Mouse (Mus musculus) lung, embryonic 16.5 days (tissue): ENCODE results near the gene Acvr2b. TPM values are rescaled to one million over a fixed set of nuclear protein-coding genes. Genes with fewer than 3 reads are reported as not detected.
A peak's percentile ranks its signal among the peaks of the same experiment; 100 is the strongest.
"Not testable (repeated sequence)": the region's sequence is repeated elsewhere in the genome, so short reads cannot be mapped to it uniquely, and the experiment has no call there.

Experiments
- ATAC-seq: fragments of 200-750 bp; cut with Nextera tagmentation; 2 replicates; pipeline ENCODE4 v1.8.0; 2017; ENCODE audit warnings: low read depth, mild to moderate bottlenecking, moderate library complexity
- H3K27ac ChIP-seq: fragments of 300-500 bp; sonication (generic); 2 replicates; pipeline ENCODE4 v1.5.1; 2014; ENCODE audit warnings: mild to moderate bottlenecking, control low read depth, low read length
- H3K27me3 ChIP-seq: fragments of 300-500 bp; sonication (generic); 2 replicates; pipeline ENCODE4 v1.6.1; 2014; ENCODE audit warnings: low read depth, low read length, mixed read lengths; ENCODE audit not compliant: control insufficient read depth, insufficient read depth
- H3K36me3 ChIP-seq: fragments of 300-500 bp; sonication (generic); 2 replicates; pipeline ENCODE4 v1.6.1; 2014; ENCODE audit warnings: low read length; ENCODE audit not compliant: control insufficient read depth, insufficient read depth
- H3K4me1 ChIP-seq: fragments of 300-500 bp; sonication (generic); replicated peaks from 2 replicates; pipeline ENCODE4 v1.6.1; 2014; ENCODE audit warnings: low read length, mixed read lengths; ENCODE audit not compliant: control insufficient read depth, insufficient read depth
- H3K4me2 ChIP-seq: fragments of 300-500 bp; sonication (generic); 2 replicates; pipeline ENCODE4 v1.6.1; 2014; ENCODE audit warnings: low read depth, low read length, control low read depth
- H3K4me3 ChIP-seq: fragments of 300-500 bp; sonication (generic); 2 replicates; pipeline ENCODE4 v1.5.1; 2014; ENCODE audit warnings: mild to moderate bottlenecking, low read length, control low read depth
- H3K9ac ChIP-seq: fragments of 300-500 bp; sonication (generic); 2 replicates; pipeline ENCODE4 v1.6.1; 2014; ENCODE audit warnings: low read length, control low read depth
- H3K9me3 ChIP-seq: fragments of 300-500 bp; sonication (generic); 2 replicates; pipeline ENCODE4 v1.6.1; 2016; ENCODE audit warnings: low read length; ENCODE audit not compliant: control insufficient read depth
- WGBS: fragments of 180-500 bp; shearing (Covaris S2); extraction: QIAGEN DNeasy Blood & Tissue Kit; methylation state at CpG from one replicate; pipeline ENCODE4 v1.1.7; 2014; 5-methylcytosine and 5-hydroxymethylcytosine counted together
- polyA plus RNA-seq: library from polyadenylated mRNA; unstranded; fragments of >200 nt; fragmentation: Nextera tagmentation; extraction: Ambion mirVana; gene quantifications from 2 replicates; pipeline ENCODE4 v1.2.1, GENCODE M21; 2015

Acvr2b gene
- polyA plus RNA-seq, 1 experiment from 2014 or later = 10.8 TPM

DNA sequence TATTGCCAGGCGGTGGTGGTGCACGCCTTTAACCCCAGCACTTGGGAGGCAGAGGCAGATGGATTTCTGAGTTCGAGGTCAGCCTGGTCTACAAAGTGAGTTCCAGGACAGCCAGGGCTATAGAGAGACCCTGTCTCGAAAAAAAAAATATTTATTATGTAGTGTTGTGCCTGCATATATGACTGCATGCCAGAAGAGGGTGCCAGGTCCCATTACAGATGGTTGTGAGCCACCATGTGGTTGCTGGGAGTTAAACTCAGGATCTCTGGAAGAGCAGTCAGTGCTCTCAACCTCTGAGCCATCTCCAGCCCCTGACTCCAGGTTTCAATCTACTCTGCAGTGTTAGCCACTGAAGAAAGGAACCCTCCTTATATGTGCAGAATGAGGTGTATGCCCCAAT is 31.1 kb upstream of the Acvr2b start:
- not testable (repeated sequence) for H3K9me3 ChIP-seq, H3K36me3 ChIP-seq, H3K4me1 ChIP-seq, H3K4me3 ChIP-seq, ATAC-seq, H3K9ac ChIP-seq, H3K4me2 ChIP-seq, H3K27ac ChIP-seq, H3K27me3 ChIP-seq
- 81% methylated on average over 4 of the region's 4 CpGs for WGBS

DNA sequence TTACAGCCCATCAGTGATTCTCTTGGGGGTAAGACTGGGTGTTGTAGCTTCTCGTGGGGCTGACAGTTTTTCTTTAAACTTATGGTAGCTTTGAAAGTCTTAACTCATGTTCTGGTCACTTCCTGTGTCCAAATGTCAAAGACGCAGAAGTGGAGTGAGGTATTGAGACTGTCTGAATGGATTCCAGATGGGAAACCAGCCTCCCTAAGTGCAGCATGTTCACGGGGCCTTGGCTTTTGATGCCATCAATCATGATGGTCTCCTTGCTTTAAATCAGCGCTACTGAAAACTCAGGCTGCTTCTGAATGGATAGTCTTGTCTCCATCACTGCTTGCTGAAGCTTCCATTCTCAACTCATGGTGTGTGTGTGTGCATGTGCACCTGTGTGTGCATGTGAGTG is 30.7 kb upstream of the Acvr2b start:
- no peaks in the 10 kb centered on the region for H3K9me3 ChIP-seq
- H3K4me3 ChIP-seq = no peak overlapping the region
- H3K27me3 ChIP-seq = no peaks in the 10 kb centered on the region
- no peaks in the 10 kb centered on the region for H3K36me3 ChIP-seq
- H3K4me2 ChIP-seq = no peak overlapping the region
- no peaks in the 10 kb centered on the region for H3K4me1 ChIP-seq
- no peak overlapping the region for H3K27ac ChIP-seq
- ATAC-seq = no peak
- 61% methylated on average over 4 of the region's 4 CpGs for WGBS
- no peak overlapping the region for H3K9ac ChIP-seq

GRCm38 (mm10) chr9:119375008-119375407 is 26.9 kb upstream of the Acvr2b start:
- no peak overlapping the region for H3K4me2 ChIP-seq
- no peaks in the 10 kb centered on the region for H3K27me3 ChIP-seq
- no peaks in the 10 kb centered on the region for H3K4me1 ChIP-seq
- H3K9me3 ChIP-seq = no peaks in the 10 kb centered on the region
- H3K4me3 ChIP-seq = no peak overlapping the region
- no peak for ATAC-seq
- H3K36me3 ChIP-seq = no peaks in the 10 kb centered on the region
- no peak overlapping the region for H3K9ac ChIP-seq
- 48% methylated on average over 3 of the region's 3 CpGs for WGBS
- no peak overlapping the region for H3K27ac ChIP-seq

DNA sequence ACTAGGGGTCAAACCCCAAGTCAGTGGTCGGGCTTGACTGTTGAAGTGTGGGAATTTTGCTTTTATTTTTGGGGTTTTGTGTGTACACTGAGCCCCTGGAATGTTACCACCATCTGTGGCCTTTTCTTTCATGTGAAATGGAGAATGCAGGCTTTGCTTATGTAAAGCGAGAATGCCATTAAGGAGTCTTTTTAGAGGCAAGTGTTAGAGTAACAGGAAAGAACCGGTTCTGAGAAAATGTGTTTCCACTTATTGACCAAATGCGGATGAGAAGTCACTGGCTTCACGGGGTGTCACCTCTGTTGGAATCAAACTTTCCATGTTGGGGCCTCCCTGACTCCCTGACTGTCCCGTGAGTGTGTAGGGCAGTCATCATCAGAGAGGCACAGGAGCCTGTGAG is 26.4 kb upstream of the Acvr2b start:
- Histone ChIP-seq H3K9me3 (no peaks in the 10 kb centered on the region), H3K4me1 (no peaks in the 10 kb centered on the region), H3K36me3 (no peaks in the 10 kb centered on the region), H3K4me3 (no peak overlapping the region), H3K27me3 (no peaks in the 10 kb centered on the region), H3K9ac (no peak overlapping the region), H3K4me2 (no peak overlapping the region), H3K27ac (no peak overlapping the region)
- no peak for ATAC-seq
- WGBS = 52% methylated on average over 6 of the region's 6 CpGs

DNA sequence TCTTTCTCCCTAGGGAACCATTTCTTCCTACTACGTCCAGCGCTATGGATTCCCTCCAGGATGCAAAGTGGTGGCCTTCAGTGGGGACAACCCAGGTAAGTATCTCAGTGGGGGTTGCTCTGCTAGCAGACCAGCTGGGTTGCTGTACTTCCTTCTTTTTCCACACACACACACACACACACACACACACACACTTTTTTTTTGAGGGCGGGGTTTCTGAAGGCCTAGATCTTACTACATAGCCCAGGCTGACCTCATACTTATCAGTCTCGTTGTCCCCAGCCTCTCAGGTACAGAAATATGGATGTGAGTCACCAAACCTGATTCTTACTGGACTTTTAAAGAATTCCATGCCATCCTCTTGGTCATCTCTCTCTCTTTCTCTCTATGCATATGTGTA is 23.7 kb upstream of the Acvr2b start:
- no peak overlapping the region for H3K27ac ChIP-seq
- no peak overlapping the region for H3K4me2 ChIP-seq
- no peaks in the 10 kb centered on the region for H3K27me3 ChIP-seq
- H3K9ac ChIP-seq = no peak overlapping the region
- H3K9me3 ChIP-seq = no peaks in the 10 kb centered on the region
- H3K36me3 ChIP-seq = no peaks in the 10 kb centered on the region
- no peak for ATAC-seq
- no peak overlapping the region for H3K4me3 ChIP-seq
- 89% methylated on average over 4 of the region's 4 CpGs for WGBS
- no peaks in the 10 kb centered on the region for H3K4me1 ChIP-seq

GRCm38 (mm10) chr9:119382603-119383002 is 19.3 kb upstream of the Acvr2b start:
- Histone ChIP-seq H3K4me2 (no peak overlapping the region), H3K36me3 (no peaks in the 10 kb centered on the region), H3K4me3 (no peak overlapping the region), H3K27me3 (no peaks in the 10 kb centered on the region), H3K9ac (no peak overlapping the region), H3K27ac (no peak overlapping the region), H3K9me3 (no peaks in the 10 kb centered on the region), H3K4me1 (no peaks in the 10 kb centered on the region)
- no peak for ATAC-seq
- 55% methylated on average over 6 of the region's 6 CpGs for WGBS

DNA sequence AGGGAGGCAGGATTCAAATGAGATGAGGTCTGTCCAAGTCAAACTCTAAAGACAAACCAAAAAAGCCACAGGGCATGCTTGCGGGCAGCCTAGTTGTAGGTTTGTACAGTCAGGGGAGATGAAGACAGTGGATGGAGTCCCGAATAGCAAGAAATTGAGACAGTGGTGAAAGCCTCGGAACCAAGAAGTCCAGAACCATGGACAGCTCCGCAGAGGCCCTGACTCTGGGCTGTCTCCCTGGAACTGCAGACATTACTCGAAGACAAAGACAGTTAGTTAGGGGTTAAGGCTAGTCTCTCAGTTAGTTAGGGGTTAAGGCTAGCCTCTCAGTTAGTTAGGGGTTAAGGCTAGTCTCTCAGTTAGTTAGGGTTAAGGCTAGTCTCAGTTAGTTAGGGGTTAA is 13.0 kb upstream of the Acvr2b start:
- H3K27me3 ChIP-seq = no peaks in the 10 kb centered on the region

DNA sequence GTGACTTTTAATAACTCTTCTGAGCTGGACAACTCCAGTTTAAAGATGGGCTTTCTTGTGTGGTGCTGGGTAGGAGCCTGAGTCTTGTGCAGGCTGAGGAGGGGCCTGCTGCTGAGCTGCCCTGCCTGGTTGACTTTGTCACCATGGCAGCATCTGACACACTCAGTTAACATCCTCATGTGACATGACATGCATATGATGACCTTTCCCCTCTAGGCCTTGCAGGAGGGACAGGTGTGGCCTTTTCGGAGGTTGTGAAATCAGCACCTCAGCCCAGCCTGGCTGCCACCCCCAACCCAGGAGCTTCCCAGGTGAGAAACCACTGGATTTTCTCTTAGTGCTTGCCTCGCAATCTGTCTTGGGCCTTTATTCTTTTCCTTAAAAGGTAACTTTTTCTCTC is 11.7 kb upstream of the Acvr2b start:
- H3K9ac ChIP-seq = no peak overlapping the region
- no peak overlapping the region for H3K4me3 ChIP-seq
- 93% methylated on average over 2 of the region's 2 CpGs for WGBS
- H3K4me1 ChIP-seq = no peaks in the 10 kb centered on the region
- H3K27ac ChIP-seq = no peak overlapping the region
- no peak for ATAC-seq
- H3K4me2 ChIP-seq = no peak overlapping the region
- no peaks in the 10 kb centered on the region for H3K9me3 ChIP-seq
- H3K36me3 ChIP-seq = no peaks in the 10 kb centered on the region
- no peaks in the 10 kb centered on the region for H3K27me3 ChIP-seq

More for the DNA sequence above, 13.0 kb upstream of the Acvr2b start:
- H3K4me2 ChIP-seq = no peak overlapping the region
- no peaks in the 10 kb centered on the region for H3K9me3 ChIP-seq
- no peaks in the 10 kb centered on the region for H3K4me1 ChIP-seq
- no peaks in the 10 kb centered on the region for H3K36me3 ChIP-seq
- H3K9ac ChIP-seq = no peak overlapping the region
- no peak overlapping the region for H3K4me3 ChIP-seq
- 48% methylated on average over 5 of the region's 5 CpGs for WGBS
- no peak overlapping the region for H3K27ac ChIP-seq
- ATAC-seq = no peak

DNA sequence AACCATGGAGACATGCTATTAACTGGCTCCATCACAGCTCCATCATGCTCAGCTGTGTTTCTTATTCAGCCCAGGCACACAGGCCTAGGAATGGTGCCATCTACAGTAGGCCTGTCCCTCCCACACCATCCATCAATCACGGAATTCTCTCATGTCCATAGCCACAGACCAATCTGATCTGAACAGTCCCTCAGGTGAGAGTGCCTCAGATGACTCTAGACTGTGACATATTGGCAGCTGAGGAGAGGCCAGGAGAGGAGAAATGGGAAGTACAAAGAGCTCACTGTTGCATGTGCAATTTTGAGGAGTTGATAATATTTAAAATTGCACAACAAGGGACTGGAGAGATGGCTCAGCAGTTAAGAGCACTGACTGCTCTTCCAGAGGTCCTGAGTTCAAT is 7.1 kb upstream of the Acvr2b start:
- H3K4me3 ChIP-seq = no peak overlapping the region
- no peak overlapping the region for H3K4me2 ChIP-seq
- ATAC-seq = no peak
- no peaks in the 10 kb centered on the region for H3K9me3 ChIP-seq
- no peaks in the 10 kb centered on the region for H3K36me3 ChIP-seq
- H3K27me3 ChIP-seq = no peaks in the 10 kb centered on the region
- no peak overlapping the region for H3K9ac ChIP-seq
- no peaks in the 10 kb centered on the region for H3K4me1 ChIP-seq
- no peak overlapping the region for H3K27ac ChIP-seq
- 57% methylated on average over 1 of the region's 1 CpGs for WGBS

DNA sequence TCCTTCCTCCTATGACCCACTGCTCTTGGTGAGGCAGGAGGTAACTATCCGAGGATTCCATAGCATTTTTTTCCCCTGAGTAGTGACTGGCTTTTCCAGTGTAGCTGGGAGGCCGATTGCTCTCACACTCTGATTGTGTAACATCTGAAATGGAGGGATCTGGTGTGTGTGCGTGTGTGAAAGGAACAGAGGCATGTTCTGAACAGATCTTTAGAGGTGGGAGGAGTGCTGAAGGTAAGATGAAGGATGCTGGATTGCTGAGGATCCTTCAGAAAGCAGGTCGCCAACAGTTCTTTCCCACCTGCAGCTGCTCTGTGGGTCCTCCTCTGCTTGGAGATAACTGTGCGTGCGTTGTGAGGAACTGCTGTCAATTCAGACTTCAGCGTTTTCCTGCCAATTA is 567 bp upstream of the Acvr2b start:
- Histone ChIP-seq H3K36me3 (no peaks in the 10 kb centered on the region), H3K9ac (peak overlapping the region; percentile 59), H3K27me3 (no peaks in the 10 kb centered on the region), H3K27ac (peak overlapping the region; percentile 98; the same call in 1 of the 2 replicates), H3K4me1 (peaks cover 17% of the 10 kb centered on the region), H3K9me3 (no peaks in the 10 kb centered on the region), H3K4me2 (peak overlapping the region; percentile 99), H3K4me3 (peak overlapping the region; percentile 91)
- ATAC-seq = peak; percentile 8
- WGBS = under 1% methylated on average over 7 of the region's 7 CpGs
